Mouse (Mus musculus) adrenal gland, adult (tissue): Measurements from ENCODE around the gene Pram1.

Experiments used
- DNase-seq, 2 experiments: peaks; one replicate each; pipeline ENCODE4 v3.0.0; 2022 to 2023; ENCODE audit warnings: low spot score in 1 of 2; ENCODE audit not compliant: inconsistent age in 2 of 2

The Pram1 gene

GRCm38 (mm10) chr17:33666813-33667212, 29.0 kb downstream of the Pram1 start:
- DNase-seq: peak in 1 of 2 experiments; percentile 73

GRCm38 (mm10) chr17:33669681-33670080, 31.8 kb downstream of the Pram1 start:
- no peak for DNase-seq

GRCm38 (mm10) chr17:33673837-33674236, 36.0 kb downstream of the Pram1 start:
- no peak for DNase-seq

- peak in 1 of 2 experiments; percentile 55 for DNase-seq
Measured at GRCm38 (mm10) chr17:33675452-33675851, 37.6 kb downstream of the Pram1 start.

GRCm38 (mm10) chr17:33676086-33676485, 38.2 kb downstream of the Pram1 start:
- DNase-seq: no peak

DNA sequence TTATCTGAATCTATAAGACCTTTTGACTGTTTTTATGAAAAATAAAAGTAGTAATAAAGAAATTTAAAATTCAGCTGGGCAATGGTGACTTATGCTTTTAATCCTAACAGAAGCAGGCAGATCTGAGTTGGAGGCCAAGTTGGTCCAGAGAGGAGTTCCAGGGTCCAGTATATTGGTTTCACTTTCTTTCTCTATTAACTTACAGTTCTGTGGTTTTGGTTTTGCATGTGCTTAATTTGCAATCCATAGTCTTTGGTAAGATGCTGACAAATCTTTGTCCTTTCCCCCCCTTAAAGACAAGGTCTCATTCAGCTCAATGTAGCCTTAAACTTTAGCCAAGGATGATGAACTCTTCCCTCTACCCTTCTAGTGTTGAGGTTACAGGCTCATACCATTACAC, 40.9 kb downstream of the Pram1 start:
- no peak for DNase-seq

DNA sequence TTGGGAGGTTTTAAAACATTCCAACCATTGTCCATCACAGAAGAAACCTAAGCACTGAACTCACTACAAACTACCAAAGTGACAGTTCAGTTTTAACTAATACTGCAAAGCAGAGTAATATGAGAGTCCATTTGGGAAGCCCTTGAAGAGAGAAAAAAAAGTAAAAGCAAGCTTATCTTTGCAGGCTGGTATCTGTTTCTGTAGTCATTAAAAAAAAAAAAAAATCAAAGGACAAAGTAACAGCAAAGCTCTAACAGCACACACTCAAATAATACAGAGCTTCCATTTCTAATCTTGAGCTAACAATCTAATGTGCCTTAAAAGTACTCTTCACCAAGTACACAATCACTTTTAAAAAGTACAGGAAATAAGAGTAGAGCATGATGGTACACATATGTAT, 43.9 kb downstream of the Pram1 start:
- DNase-seq: no peak

- peak; percentile 76 to 92 for DNase-seq
Measured at GRCm38 (mm10) chr17:33684671-33685231, 46.9 kb downstream of the Pram1 start.

DNA sequence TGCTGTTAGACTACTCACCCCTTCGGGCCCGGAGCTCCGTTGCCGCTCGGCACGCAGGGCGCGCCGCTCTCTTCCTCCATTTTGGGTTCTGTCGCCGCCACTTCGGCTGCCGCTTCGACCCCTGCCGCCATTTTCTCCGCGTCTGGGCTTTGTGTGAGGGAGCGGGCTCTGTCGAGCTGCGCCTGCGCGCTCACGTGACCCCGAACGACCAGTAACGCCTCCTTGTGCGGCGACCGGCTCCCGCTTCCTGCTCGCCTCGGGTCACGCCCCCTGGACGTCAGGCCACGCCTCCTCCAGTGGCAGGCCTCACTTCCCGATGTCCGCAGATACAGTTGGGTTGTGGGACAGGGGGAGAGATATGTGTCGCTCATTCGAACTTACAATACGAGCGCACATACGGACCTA, 47.4 kb downstream of the Pram1 start:
- peak; percentile 99 for DNase-seq

DNA sequence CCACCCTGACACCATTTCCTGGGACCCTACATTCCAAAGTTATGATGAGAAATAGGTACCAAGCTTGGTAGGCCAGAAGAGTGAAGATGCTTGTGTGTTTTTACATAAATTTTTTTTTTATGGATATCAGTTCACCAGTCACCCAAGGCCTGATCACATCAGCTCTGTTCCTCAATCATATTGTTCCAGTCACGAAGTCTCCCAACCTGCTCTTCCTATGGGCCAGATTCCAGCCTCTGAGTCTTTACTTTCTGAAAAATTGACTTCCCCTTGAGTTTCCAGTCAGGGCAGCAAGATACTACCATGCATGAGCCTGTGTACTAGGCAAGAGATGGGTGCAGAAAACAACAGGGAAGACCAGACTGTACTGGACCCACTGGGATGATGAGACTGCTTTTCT, 48.9 kb downstream of the Pram1 start, which contains the start of gene Hnrnpm:
Hnrnpm (minus strand) TSS at position 101 of the 400 bp plus-strand sequence.
- DNase-seq: no peak
